Mouse (Mus musculus): Measurements from ENCODE around the gene Zswim3. TPM values are rescaled to one million over a fixed set of nuclear protein-coding genes. Genes with fewer than 3 reads are reported as not detected.

Gene Zswim3
- polyA plus RNA-seq (2016; fragmentation: Nextera tagmentation; extraction: Ambion mirVana) = 9.1 and 9.9 TPM in 2 replicates

DNA sequence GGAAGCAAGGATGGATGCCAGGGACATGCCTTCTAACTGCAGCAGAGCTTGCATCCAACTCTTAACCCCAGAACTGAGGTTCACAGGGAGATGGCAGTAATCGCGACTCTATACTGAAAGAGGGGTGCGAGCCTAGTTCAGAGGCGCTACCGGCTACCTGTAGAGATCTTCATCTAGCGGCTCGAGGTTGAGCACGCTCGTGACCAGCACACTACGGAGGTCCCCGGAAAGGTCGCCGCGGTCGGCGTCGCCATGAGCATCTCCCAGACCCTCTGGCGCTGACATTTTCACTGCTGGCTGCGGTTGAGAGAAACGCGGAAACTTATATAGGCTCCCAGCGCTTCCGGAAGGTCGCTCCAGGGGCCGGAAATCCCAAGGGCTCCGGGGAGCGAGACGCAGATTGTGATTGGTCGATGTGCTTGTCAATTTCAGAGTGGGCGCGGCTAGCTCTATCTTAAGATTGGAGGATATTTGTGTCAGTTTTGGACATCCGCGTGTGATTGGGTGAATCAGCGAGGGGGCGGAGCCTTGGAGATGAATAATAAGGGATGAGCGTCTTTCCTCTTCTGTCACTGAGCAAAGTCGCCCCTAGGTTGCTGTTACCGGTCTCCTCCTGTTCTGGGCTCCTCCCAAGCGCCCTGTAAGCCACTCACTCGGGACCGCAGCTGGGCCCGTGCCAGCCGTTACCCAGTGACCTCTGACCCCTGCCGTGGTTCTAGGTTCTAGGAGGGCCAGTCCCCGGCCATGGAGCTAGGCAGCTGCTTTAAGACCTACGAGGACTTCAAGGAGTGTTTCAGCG, at the start of gene Zswim3, which contains the start of gene Acot8:
Gene Zswim3 (plus strand): TSS at position 566 of the 799 bp plus-strand sequence.
Gene Acot8 (minus strand): TSS at position 350 of the 799 bp plus-strand sequence.
- Histone ChIP-seq H3K4me1 (peaks cover 20% of the 10 kb centered on the region), H3K4me3 (peak within 1 kb of the TSS; percentile 89), H3K9me3 (replicated peaks) (no peaks in the 10 kb centered on the region), H3K36me3 (peaks cover 46% of the 10 kb centered on the region), H3K27ac (peak within 1 kb of the TSS; percentile 91), H3K27me3 (ENCODE audit: low read depth, poor library complexity, severe bottlenecking) (no peaks in the 10 kb centered on the region)
- WGBS = under 1% methylated on average over 47 of the region's 47 CpGs
- DNase-seq (ENCODE audit: low spot score) = peak; percentile 94

DNA sequence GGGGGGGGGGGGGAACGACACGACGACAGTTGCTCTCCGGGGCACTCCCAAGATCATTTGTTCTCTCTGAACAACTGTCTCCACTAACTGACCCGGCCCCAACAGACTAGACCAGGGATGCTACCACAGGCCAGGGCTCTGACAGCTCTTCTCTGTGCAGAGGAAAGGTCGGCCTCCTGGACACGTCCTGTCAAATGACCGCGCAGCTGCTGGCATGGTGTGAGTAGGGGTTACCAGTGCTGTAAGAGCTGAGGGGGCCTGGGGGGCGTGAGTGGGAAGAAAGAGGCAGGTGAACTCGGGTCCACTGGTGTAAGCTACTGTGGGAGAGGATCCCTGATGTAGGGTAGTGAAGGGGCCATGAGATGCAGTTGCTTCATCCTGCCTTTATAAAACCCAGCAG, 47.1 kb upstream of the Zswim3 start:
- Histone ChIP-seq H3K36me3 (peaks cover 100% of the 10 kb centered on the region), H3K4me3 (no peak overlapping the region), H3K27me3 (ENCODE audit: low read depth, poor library complexity, severe bottlenecking) (no peaks in the 10 kb centered on the region), H3K4me1 (no peaks in the 10 kb centered on the region), H3K9me3 (replicated peaks) (no peaks in the 10 kb centered on the region), H3K27ac (no peak overlapping the region)
- 96% methylated on average over 11 of the region's 11 CpGs for WGBS
- DNase-seq (ENCODE audit: low spot score) = no peak

DNA sequence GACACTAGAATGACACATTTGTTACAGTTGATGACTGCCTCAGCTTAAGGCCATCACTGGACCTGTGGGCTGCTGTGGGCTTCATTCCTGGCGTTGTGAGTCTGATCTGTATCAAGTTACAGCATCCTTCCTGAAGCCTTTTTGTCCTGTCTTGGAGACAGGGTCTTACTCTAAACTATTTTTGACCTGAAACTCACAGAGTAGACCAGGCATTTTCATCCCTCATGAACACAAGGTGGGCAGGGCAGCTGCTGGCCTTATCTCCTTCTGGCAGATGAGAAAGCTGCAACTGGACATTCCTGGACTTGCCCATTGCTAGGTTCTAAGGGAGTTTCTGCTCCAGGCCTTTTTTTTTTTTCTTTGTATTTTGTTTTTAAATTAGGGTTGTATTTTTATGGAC, 46.2 kb upstream of the Zswim3 start:
- Histone ChIP-seq H3K4me1 (no peaks in the 10 kb centered on the region), H3K4me3 (no peak overlapping the region), H3K36me3 (peaks cover 100% of the 10 kb centered on the region), H3K27ac (no peak overlapping the region), H3K27me3 (ENCODE audit: low read depth, poor library complexity, severe bottlenecking) (no peaks in the 10 kb centered on the region), H3K9me3 (replicated peaks) (no peaks in the 10 kb centered on the region)
- DNase-seq (ENCODE audit: low spot score) = no peak
- 71% methylated on average over 1 of the region's 1 CpGs for WGBS

DNA sequence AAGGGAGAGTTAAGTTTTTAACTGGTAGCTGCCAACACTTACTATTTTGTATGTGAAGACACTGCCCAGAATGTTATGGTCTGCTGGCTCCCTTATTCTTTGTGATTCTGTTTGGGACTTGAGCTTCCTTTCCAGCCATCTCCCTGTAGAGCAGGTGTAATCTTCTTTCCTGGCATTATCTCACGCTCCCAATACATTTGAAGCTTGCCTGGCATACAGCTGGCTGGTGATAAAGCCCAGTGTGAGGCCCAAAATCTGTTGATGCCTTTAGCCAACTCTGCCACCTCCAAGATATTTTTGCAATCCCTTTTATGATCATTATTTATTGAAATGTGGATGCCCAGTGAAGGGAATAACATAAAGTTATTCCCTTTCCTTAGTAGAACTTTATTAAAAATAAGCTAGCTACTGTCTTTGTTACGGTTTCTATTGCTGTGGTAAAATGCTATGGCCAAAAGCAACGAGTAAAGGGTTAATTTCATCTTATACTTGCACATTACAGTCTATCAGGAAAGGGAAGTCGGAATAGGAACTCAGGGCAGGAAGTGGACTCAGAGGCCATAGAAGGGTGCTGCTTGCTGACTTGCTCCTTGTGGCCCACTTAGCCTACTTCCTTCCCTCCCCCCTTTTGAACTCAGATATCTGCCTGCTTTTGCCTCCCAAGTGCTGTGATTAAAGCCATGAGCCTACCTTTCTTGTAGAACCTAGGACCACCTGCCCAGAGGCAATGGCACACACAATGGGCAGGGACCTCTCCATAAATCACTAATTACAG, 44.7 kb upstream of the Zswim3 start:
- no peaks in the 10 kb centered on the region for H3K27me3 ChIP-seq (ENCODE audit: low read depth, poor library complexity, severe bottlenecking)
- no peak overlapping the region for H3K4me3 ChIP-seq
- no peaks in the 10 kb centered on the region for H3K4me1 ChIP-seq
- H3K27ac ChIP-seq = no peak overlapping the region
- WGBS = 84% methylated on average over 4 of the region's 4 CpGs
- no peaks in the 10 kb centered on the region for H3K9me3 ChIP-seq (replicated peaks)
- peaks cover 94% of the 10 kb centered on the region for H3K36me3 ChIP-seq
- DNase-seq (ENCODE audit: low spot score) = no peak

DNA sequence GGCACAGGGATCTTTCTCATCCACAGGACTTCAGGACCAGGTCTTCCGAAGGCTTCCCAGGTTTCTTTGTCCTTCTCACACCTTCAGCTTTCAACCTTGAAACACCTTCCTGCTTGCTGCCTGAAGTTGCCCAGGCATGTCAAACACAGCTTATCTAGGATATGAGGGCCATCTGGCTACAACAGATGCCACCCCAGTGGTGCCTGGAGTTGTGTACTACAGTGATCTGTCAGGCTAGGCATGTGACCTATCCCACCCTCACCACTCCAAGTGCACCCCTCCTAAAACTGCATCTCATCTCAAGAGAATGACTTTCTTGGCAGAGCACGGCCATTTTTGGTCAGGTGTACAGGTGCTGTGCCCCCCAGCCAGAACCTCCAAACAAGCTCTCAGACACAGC, 43.4 kb upstream of the Zswim3 start:
- peaks cover 94% of the 10 kb centered on the region for H3K36me3 ChIP-seq
- H3K4me3 ChIP-seq = no peak overlapping the region
- no peaks in the 10 kb centered on the region for H3K27me3 ChIP-seq (ENCODE audit: low read depth, poor library complexity, severe bottlenecking)
- no peak overlapping the region for H3K27ac ChIP-seq
- H3K4me1 ChIP-seq = no peaks in the 10 kb centered on the region
- H3K9me3 ChIP-seq (replicated peaks) = no peaks in the 10 kb centered on the region
- WGBS = 94% methylated on average over 2 of the region's 2 CpGs
- DNase-seq (ENCODE audit: low spot score) = no peak

DNA sequence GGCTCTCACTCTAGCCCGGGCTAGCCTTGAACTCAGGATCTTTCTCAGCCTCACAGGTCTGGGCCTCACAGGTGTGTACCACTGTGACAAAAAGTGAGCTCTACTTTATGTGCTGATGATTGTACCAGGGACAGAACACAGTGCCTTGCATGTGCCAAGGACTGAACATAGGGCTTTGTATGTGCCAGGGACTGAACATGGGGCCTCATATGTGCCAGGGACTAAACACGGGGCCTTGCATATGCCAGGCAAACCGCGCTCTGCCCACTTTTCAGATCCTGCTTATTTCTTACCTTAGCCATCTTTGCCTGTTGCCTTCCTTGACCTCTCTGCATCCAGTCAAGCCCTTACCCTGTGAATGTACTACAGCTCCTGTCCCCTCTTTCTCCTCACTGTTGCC, 42.9 kb upstream of the Zswim3 start:
- no peak overlapping the region for H3K27ac ChIP-seq
- 95% methylated on average over 4 of the region's 4 CpGs for WGBS
- peaks cover 94% of the 10 kb centered on the region for H3K36me3 ChIP-seq
- DNase-seq (ENCODE audit: low spot score) = no peak
- H3K27me3 ChIP-seq (ENCODE audit: low read depth, poor library complexity, severe bottlenecking) = no peaks in the 10 kb centered on the region
- no peaks in the 10 kb centered on the region for H3K9me3 ChIP-seq (replicated peaks)
- H3K4me3 ChIP-seq = no peak overlapping the region
- no peaks in the 10 kb centered on the region for H3K4me1 ChIP-seq

DNA sequence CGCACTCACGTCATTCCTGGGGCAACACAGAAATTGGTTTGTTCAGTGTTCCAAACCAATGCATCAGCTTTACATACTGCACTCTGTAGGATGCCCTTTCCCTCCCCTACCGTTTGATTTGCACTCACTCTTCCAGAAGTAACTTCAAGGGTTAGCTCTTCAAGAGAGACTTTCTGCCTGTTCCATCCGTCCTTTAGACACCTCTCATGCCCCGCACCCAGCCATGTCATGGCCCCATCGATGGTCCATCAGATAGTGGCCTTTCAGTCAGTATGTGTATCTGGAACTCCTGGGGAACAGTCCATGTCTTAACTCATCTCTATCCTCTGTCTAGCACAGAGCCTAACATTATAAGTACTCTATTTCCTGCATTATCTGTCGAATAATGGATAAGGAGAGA, 42.3 kb upstream of the Zswim3 start:
- Histone ChIP-seq H3K9me3 (replicated peaks) (no peaks in the 10 kb centered on the region), H3K36me3 (peaks cover 94% of the 10 kb centered on the region), H3K4me3 (no peak overlapping the region), H3K27me3 (ENCODE audit: low read depth, poor library complexity, severe bottlenecking) (no peaks in the 10 kb centered on the region), H3K27ac (no peak overlapping the region), H3K4me1 (no peaks in the 10 kb centered on the region)
- 94% methylated on average over 7 of the region's 7 CpGs for WGBS
- no peak for DNase-seq (ENCODE audit: low spot score)

DNA sequence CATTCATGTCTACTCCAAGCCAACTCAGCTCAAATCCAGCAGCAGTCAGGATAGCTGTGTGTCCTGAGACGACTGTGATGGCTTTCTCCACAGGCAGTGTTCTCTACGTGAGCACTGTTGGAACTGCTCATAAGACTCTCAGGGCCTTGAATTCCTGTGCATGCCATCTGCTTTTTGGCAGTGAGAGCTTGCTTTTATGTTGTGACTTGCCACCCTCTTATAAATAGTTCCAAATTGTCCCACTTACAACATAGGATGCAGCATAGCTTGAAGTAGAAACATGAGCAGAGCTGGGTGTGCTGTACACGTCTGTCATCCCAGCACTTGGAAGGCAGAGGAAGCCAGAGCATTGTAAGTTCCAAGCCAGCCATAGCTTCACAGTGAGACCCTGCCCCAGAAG, 39.1 kb upstream of the Zswim3 start:
- WGBS = 84% methylated on average over 3 of the region's 3 CpGs
- H3K27me3 ChIP-seq (ENCODE audit: low read depth, poor library complexity, severe bottlenecking) = no peaks in the 10 kb centered on the region
- H3K27ac ChIP-seq = no peak overlapping the region
- no peaks in the 10 kb centered on the region for H3K9me3 ChIP-seq (replicated peaks)
- peaks cover 75% of the 10 kb centered on the region for H3K36me3 ChIP-seq
- DNase-seq (ENCODE audit: low spot score) = no peak
- no peak overlapping the region for H3K4me3 ChIP-seq
- peaks cover 7% of the 10 kb centered on the region for H3K4me1 ChIP-seq

DNA sequence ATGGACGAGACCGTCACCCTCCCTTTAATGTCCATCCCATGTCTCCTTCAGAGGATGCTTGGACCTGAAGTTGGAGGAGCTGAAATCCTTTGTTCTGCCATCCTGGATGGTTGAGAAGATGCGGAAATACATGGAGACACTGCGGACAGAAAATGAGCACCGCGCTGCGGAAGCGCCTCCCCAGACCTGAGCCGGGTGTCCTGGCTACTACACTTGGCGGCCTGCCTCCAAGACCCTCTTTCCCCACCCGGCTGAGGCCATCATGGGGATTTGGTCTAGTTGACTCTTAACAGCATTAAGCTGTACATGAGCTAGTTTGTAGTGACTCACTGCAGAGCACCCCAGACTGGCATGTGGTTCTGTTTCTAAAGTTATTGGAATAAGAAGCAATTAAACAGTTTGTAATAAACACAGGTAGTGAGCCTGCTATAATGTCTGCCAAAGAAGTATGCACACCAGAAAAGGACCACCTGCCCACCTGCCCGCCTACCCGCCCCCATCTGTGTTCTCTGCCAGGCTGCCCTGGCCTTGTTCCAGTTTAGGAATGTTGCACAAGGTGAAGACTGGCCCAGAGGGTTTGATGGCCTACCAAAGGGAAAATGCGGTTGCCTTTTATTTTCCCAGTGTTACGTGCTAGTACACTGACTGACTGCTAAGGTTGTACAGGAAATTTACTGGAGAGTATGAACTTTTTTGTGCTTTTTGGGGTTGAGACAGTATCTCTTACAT, 36.9 kb upstream of the Zswim3 start:
- DNase-seq (ENCODE audit: low spot score) = no peak
- H3K27ac ChIP-seq = no peak overlapping the region
- H3K27me3 ChIP-seq (ENCODE audit: low read depth, poor library complexity, severe bottlenecking) = no peaks in the 10 kb centered on the region
- H3K4me3 ChIP-seq = no peak overlapping the region
- H3K4me1 ChIP-seq = peaks cover 23% of the 10 kb centered on the region
- H3K36me3 ChIP-seq = peaks cover 75% of the 10 kb centered on the region
- H3K9me3 ChIP-seq (replicated peaks) = no peaks in the 10 kb centered on the region
- 96% methylated on average over 15 of the region's 15 CpGs for WGBS

DNA sequence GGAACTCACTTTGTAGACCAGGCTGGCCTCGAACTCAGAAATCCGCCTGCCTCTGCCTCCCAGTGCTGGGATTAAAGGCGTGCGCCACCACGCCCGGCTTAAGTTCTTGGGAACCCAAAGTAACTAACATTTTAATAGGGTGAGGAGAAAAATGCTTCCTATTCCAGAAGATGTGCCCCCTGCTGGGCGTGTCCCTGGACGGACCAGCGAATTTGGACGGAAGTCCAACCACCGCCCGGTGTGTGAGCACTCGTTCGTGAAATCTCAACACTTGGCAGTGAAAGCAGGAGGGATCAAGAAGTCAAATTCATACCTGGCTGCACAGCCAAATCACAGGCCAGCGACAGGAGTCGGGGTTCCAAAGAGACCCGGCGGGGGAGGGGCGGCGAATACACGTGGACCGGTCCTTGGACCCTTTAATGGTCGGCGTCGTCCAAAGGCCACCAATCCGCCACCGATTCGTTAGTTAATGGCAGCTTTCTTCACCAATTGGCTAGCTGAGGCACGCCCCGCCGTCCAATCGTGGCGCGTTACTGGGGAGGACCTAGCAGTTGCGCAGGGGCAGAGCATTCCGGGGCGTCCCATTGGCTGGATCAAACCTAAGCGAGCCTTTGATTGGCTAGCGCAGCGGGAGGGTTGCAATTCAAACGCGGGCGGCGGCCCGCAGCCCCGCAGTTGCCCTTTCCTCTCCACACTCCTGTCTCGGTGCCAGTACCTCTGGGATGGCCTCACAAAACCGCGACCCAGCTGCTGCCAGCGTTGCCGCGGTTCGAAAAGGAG, 35.5 kb upstream of the Zswim3 start, which contains the start of gene Ube2c:
Gene Ube2c (plus strand): TSS at position 641 of the 780 bp plus-strand sequence.
- peak within 1 kb of the TSS; percentile 99 for H3K4me3 ChIP-seq
- WGBS = 3% methylated on average over 53 of the region's 53 CpGs
- no peaks in the 10 kb centered on the region for H3K27me3 ChIP-seq (ENCODE audit: low read depth, poor library complexity, severe bottlenecking)
- H3K27ac ChIP-seq = peak within 1 kb of the TSS; percentile 98
- no peaks in the 10 kb centered on the region for H3K9me3 ChIP-seq (replicated peaks)
- H3K36me3 ChIP-seq = peaks cover 74% of the 10 kb centered on the region
- peak; percentile 95 for DNase-seq (ENCODE audit: low spot score)
- H3K4me1 ChIP-seq = peaks cover 23% of the 10 kb centered on the region

DNA sequence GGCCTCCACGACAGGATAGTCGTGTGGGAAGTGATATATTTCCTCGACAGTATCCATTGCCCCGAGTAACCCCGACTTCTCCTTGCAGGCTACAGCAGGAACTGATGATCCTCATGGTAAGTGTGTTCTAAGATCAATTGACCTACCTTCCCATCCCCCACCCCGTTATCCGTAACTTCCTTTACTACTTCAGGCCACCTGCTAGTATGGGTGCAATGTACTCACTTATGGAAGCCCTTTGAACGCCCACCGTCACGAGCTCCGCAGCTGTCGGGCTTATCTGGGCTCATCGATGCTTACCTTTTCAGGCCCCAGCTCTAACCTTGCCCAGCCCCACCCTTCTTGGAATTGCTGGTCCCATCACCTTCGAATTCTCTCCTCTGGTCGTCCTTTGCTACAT, 34.6 kb upstream of the Zswim3 start:
- Histone ChIP-seq H3K36me3 (peaks cover 66% of the 10 kb centered on the region), H3K27ac (peak overlapping the region; percentile 98), H3K4me3 (peak overlapping the region; percentile 99), H3K9me3 (replicated peaks) (no peaks in the 10 kb centered on the region), H3K4me1 (peaks cover 23% of the 10 kb centered on the region), H3K27me3 (ENCODE audit: low read depth, poor library complexity, severe bottlenecking) (no peaks in the 10 kb centered on the region)
- WGBS = 3% methylated on average over 15 of the region's 15 CpGs
- peak; percentile 36 for DNase-seq (ENCODE audit: low spot score)

DNA sequence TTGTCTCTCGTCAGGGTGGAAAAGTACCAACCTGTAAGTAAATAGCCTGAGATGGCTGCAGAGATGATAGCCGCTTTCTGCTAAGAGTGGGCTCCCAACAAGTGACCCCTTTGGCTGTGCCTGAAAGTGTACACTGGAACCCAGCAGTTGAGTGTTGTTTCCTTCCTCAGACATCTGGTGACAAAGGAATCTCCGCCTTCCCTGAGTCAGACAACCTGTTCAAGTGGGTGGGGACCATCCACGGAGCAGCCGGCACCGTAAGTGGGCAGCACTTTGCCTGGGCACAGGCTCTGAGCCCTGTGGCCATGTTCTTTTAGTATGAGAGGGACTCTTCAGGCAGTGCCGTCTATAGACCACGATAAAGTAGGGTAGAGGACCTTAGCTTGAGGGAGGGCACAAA, 33.8 kb upstream of the Zswim3 start:
- peak overlapping the region; percentile 98; the same call in 1 of the 2 replicates for H3K27ac ChIP-seq
- no peaks in the 10 kb centered on the region for H3K9me3 ChIP-seq (replicated peaks)
- no peaks in the 10 kb centered on the region for H3K27me3 ChIP-seq (ENCODE audit: low read depth, poor library complexity, severe bottlenecking)
- H3K36me3 ChIP-seq = peaks cover 57% of the 10 kb centered on the region
- H3K4me1 ChIP-seq = peaks cover 23% of the 10 kb centered on the region
- DNase-seq (ENCODE audit: low spot score) = no peak
- peak overlapping the region; percentile 99 for H3K4me3 ChIP-seq
- 88% methylated on average over 8 of the region's 8 CpGs for WGBS
